In the genomic region with DNA sequence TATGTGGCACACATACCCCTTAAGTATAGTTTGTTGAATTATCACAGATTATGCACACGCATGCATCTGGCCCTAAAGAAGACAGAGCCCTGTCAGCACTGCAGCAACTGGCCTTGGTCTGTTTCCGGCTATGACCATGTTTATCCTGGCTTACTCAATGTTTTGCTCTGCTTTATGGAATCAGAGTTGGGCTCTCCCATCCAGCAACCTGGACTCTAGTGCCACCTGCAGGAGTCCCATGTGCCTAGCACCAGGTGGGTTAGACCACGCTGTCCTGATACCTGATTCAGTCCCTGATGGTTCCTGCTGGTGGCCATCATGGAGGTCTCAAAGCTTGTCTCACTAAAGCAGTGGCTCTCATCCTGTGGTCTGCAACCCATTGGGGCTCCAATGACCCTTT, we compare ENCODE assay signal across 11 mouse cellular contexts.
DNase-seq lines count a peak whose midpoint lies in the region; ATAC-seq and TF ChIP-seq lines count a peak whose summit lies in the region.
"Had no signal": no experiment of that assay in that cellular context is flagged by ENCODE, and none has a peak within 500 bp of the region (broad histone marks: within the 10 kb centered on the region; RNA-seq: fewer than 3 reads in every experiment).

No protein-coding gene starts in this region.

- no peak overlapping the region for H3K27ac ChIP-seq in hindbrain, postnatal 0 days
- H3K27ac ChIP-seq in hindbrain, embryonic 11.5 days (ENCODE audit: low read depth, low read length) = no peak overlapping the region
- no peak overlapping the region for H3K27ac ChIP-seq in thymus, adult 2 months (ENCODE audit: control insufficient read depth, insufficient read depth, low read length)
- H3K27ac ChIP-seq: limb, embryonic 12.5 days; midbrain, embryonic 12.5 days had no signal

- intact Hi-C loops in left cerebral cortex, postnatal 4 days (cut with DNase I) = no loop called here

- no peak overlapping the region for H3K4me3 ChIP-seq in hindbrain, postnatal 0 days (ENCODE audit: low read length)
- H3K4me3 ChIP-seq in hindbrain, embryonic 11.5 days (ENCODE audit: low read depth, low read length) = no peak overlapping the region
- no peak overlapping the region for H3K4me3 ChIP-seq in thymus, adult 2 months (ENCODE audit: control insufficient read depth, insufficient read depth, low read length)
- H3K4me3 ChIP-seq: limb, embryonic 12.5 days; midbrain, embryonic 12.5 days had no signal

- no peaks in the 10 kb centered on the region for H3K36me3 ChIP-seq in hindbrain, postnatal 0 days (ENCODE audit: insufficient read depth, low read length)
- no peaks in the 10 kb centered on the region for H3K36me3 ChIP-seq in hindbrain, embryonic 11.5 days (ENCODE audit: control insufficient read depth, insufficient read depth, low read length)
- no peaks in the 10 kb centered on the region for H3K36me3 ChIP-seq in thymus, adult 2 months (ENCODE audit: control insufficient read depth, insufficient read depth, low read length)
- H3K36me3 ChIP-seq: limb, embryonic 12.5 days; midbrain, embryonic 12.5 days had no signal

- TF ChIP-seq CTCF in hindbrain, postnatal 0 days (IDR thresholded peaks at IDR 0.05; ENCODE audit: low read depth) = peak; percentile 52
- TF ChIP-seq CTCF in thymus, adult 2 months (IDR thresholded peaks at IDR 0.05; ENCODE audit: borderline replicate concordance, control insufficient read depth, extremely low read depth, insufficient read depth, low read length, poor library complexity) = no peak

- no peak overlapping the region for H3K4me2 ChIP-seq in hindbrain, postnatal 0 days (ENCODE audit: low read depth, low read length)
- no peak overlapping the region for H3K4me2 ChIP-seq in hindbrain, embryonic 11.5 days (replicated peaks; ENCODE audit: low read depth, low read length)
- H3K4me2 ChIP-seq: limb, embryonic 12.5 days; midbrain, embryonic 12.5 days had no signal

- H3K27me3 ChIP-seq in hindbrain, postnatal 0 days (ENCODE audit: insufficient read depth, low read length) = no peaks in the 10 kb centered on the region
- H3K27me3 ChIP-seq in hindbrain, embryonic 11.5 days (ENCODE audit: control insufficient read depth, insufficient read depth, low read length) = no peaks in the 10 kb centered on the region
- H3K27me3 ChIP-seq in thymus, adult 2 months (ENCODE audit: control insufficient read depth, insufficient read depth, low read length) = no peaks in the 10 kb centered on the region
- H3K27me3 ChIP-seq: limb, embryonic 12.5 days; midbrain, embryonic 12.5 days had no signal

- no peaks in the 10 kb centered on the region for H3K9me3 ChIP-seq in hindbrain, postnatal 0 days (ENCODE audit: low read length)
- H3K9me3 ChIP-seq in hindbrain, embryonic 11.5 days (ENCODE audit: control insufficient read depth, low read length) = no peaks in the 10 kb centered on the region
- H3K9me3 ChIP-seq: midbrain, embryonic 12.5 days had no signal

- no peak for DNase-seq in hindbrain, postnatal 0 days (ENCODE audit: low spot score)
- no peak for DNase-seq in hindbrain, embryonic 11.5 days (ENCODE audit: low spot score)
- peak; percentile 18 for DNase-seq in thymus, adult 2 months
- DNase-seq in thymus, postnatal 0 days (ENCODE audit: low spot score) = no peak
- DNase-seq in ZHBTc4 (ENCODE audit: low read depth, low spot score) = peak; percentile 60
- DNase-seq in lung, postnatal 36 days = peak; percentile 21
- no peak for DNase-seq in left cerebral cortex, adult 8-10 months (ENCODE audit: low spot score in 2 of 2)
- no peak for DNase-seq in left cerebral cortex, postnatal 4 days
- DNase-seq: cerebellum, adult 18-20 months had no signal

- H3K4me1 ChIP-seq in hindbrain, postnatal 0 days (ENCODE audit: insufficient read depth, low read length) = no peaks in the 10 kb centered on the region
- no peaks in the 10 kb centered on the region for H3K4me1 ChIP-seq in hindbrain, embryonic 11.5 days (replicated peaks; ENCODE audit: control insufficient read depth, insufficient read depth, low read length)
- H3K4me1 ChIP-seq in thymus, adult 2 months (replicated peaks; ENCODE audit: control insufficient read depth, insufficient read depth, low read length) = no peaks in the 10 kb centered on the region
- H3K4me1 ChIP-seq: midbrain, embryonic 12.5 days had no signal

- TF ChIP-seq POLR2A in thymus, adult 2 months (IDR thresholded peaks at IDR 0.05; ENCODE audit: control insufficient read depth, extremely low read depth, insufficient read depth, low read length, poor library complexity) = no peak

- WGBS in hindbrain, postnatal 0 days = 71% methylated on average over 3 of the region's 3 CpGs
- 71% methylated on average over 3 of the region's 3 CpGs for WGBS in hindbrain, embryonic 11.5 days
- 79% methylated on average over 3 of the region's 3 CpGs for WGBS in thymus, adult 2 months

- ATAC-seq in hindbrain, postnatal 0 days = no peak
- no peak for ATAC-seq in hindbrain, embryonic 11.5 days (ENCODE audit: low FRiP score)

- no peak overlapping the region for H3K9ac ChIP-seq in hindbrain, postnatal 0 days (replicated peaks; ENCODE audit: low read length)
- no peak overlapping the region for H3K9ac ChIP-seq in hindbrain, embryonic 11.5 days (ENCODE audit: low read depth, low read length)
- H3K9ac ChIP-seq: limb, embryonic 12.5 days; midbrain, embryonic 12.5 days had no signal

Comparison
In these comparisons a context has a peak if more than half of its experiments do, and no peak if none do; other contexts are left out.
1. DNase-seq: peak in thymus, adult 2 months (single experiment), ZHBTc4 (single experiment) and lung, postnatal 36 days (single experiment); none in hindbrain, postnatal 0 days (single experiment), hindbrain, embryonic 11.5 days (single experiment), thymus, postnatal 0 days (single experiment), left cerebral cortex, adult 8-10 months (0 of 2) and left cerebral cortex, postnatal 4 days (single experiment).